Mouse (Mus musculus): ENCODE measurements at regions not wholly inside any gene's neighbourhood (a gene's known extent, or its start where the extent isn't known, plus 50 kb on each side); places are given as distances from the start of the nearest gene placed in this dataset.

- TF ChIP-seq CTCF (IDR thresholded peaks at IDR 0.05; ENCODE audit: insufficient read depth, low read depth, low read length) (no peak), POLR2A (IDR thresholded peaks at IDR 0.05; ENCODE audit: insufficient read depth, low read depth, low read length) (no peak)
Measured at GRCm38 (mm10) chr9:46541001-46541400, 221.2 kb upstream of the 4931429L15Rik start.

Data from olfactory bulb, adult 2 months (tissue).